Mouse (Mus musculus): ENCODE data around the gene Cntnap2.

The Cntnap2 gene

DNA sequence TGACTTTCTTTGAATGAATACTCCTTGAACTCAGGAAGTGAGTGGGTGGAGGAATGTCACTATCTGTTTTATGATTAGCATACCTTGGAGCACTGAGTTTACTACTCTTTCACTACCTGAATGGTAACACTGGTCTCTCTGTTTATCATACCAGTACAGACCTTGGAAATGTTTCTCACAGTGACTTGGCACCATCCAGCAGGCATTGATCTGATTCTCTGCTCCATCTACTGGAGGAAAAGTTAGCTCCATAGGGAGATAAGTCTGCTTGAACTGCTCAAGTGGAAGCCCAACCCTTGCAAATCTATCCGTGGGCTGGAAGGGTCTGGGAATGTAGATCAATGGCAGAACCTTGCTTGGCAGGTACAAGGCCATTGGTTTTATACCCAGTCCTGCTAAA is 2235.3 kb downstream of the Cntnap2 start:
- DNase-seq (ENCODE audit: low spot score in 2 of 2) = no peak

DNA sequence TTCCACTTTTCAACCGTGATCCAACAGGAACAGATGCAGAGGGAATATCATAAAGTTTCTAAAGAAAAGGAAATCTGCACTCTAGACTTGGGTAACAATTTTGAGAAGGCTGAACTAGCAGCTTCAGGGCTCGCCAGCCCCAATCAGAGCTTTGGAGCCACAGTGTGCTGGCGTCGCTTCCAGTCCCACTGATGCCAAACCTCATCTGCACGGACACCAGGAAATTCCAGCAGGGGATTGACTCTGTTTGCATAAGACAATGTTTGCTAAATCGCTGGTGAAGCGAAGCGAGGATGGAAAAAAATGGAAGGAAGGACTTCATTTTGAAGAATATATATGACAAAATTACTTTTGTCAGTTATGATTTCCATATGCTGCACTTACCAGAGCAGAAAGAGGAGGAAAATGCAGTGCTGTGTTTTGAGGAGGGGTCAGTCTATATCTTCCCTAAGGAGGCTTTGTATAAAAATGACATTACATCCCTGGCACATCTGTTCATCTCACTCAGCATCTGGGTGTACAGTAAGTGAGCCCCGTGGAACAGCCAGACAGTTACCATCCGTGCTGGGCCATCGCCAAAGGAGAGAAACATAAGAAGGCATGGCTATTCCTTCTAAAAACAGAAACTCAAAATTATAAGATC is 2245.8 kb downstream of the Cntnap2 start:
- DNase-seq (ENCODE audit: low spot score in 2 of 2) = no peak

DNA sequence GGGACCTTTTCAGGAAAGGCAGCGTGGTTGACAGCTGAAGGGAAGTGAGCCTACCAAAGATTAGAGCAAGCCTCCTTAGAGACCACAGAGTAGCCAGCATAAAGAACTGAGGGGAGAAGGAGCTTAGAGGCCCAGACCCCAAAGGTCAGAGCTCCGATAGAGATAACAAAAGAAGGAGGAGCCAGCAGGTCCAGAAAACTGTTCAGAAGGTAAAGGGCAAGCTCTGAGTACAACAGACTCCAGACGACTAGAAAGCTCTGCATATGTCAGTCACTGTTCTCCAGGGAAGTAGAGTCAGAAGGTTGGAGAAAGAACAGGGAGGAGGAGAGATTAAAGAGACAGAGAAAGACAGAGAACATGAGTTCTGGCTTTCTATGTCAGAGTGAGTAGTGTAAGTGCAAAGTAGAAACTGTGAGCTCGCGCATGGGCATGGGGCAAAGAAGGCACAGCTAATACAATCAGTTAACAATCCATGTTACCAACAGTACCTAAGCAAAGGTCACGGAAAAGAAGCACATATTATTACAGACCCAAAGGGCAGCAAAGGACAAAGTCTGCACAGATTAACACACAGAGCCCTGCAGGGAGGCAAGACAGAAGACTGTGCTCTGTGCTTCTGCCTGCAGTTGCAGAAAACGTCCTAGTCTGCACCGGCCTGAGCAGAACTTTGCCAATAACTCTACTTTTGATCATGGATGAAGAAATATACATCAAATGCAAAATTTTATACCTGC is 2247.1 kb downstream of the Cntnap2 start:
- DNase-seq (ENCODE audit: low spot score in 2 of 2) = no peak

DNA sequence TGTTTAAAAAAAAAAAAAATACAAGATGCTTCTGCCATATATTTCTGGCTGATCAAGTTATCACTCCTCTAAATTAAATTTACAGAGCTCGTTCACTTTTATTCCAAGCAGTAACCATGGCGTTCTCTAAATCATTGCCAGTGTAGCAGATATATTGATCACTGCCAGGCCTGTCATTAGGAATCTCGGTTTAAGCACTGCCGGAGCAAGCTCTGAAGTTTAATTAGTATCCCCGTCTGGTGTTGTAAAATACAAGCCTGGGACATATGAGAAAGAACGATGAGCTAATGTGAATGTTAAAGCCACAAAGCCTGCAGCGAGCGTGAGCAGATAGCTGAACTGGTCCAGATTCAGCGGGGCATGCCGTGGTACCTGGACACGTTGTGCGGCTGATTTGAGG is 2247.8 kb downstream of the Cntnap2 start:
- no peak for DNase-seq (ENCODE audit: low spot score in 2 of 2)

DNA sequence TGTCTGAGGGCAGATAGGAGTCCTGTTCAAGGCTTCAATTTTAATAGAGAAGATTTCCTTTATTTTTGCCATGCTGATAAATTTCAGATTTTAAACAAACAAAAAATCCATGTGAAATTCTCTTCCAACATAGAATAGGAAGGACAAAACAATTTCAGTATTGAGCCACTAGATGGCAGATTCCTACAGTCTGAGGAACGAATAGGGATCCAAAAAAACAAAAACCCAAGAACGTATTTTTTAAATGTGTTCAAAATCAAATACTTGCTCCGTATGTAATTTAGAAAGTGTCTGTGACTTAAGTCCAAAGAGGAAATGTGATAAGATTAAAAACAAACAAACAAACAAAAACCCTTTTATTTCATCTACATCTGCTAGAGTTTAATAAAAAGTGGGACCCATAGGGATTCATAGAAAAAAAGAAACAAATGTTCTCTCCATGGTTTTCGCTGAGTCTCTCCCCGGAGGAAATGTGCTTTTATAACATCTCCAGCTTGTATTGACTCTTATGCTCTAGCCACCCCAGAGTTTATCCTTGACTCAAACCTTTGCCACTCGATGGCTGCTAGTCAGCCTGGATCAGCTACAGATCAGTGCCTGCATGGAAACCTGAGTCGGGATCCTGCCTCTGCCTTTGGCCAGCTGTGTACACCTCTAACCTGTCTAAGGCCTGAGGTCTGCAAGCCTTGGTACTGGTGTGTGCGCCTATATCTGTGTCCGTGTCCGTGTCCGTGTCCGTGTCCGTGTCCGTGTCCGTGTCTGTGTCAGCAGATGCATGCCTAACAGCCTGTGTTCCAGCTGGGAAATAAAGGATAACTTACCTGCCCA is 2255.6 kb downstream of the Cntnap2 start:
- DNase-seq (ENCODE audit: low spot score in 2 of 2) = peak in 1 of 2 experiments; percentile 14

DNA sequence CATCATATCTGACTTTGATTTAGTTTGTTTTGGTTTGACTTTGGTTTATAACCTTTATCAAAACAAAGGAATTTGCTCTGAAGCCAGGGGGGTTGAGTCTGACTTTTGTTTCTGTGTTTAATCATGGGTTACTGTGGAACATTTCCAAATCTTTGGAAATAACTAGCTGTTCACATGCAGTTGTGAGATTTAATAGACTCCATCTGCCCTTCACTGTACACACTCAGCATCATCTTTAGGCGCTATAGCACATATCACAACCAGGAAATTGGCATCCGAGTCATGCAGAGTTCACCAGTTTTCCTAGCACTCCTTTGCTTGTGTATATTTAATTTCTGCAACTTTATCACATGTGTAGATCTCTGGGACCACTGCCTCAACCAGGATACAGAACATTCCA is 2256.3 kb downstream of the Cntnap2 start:
- no peak for DNase-seq (ENCODE audit: low spot score in 2 of 2)

DNA sequence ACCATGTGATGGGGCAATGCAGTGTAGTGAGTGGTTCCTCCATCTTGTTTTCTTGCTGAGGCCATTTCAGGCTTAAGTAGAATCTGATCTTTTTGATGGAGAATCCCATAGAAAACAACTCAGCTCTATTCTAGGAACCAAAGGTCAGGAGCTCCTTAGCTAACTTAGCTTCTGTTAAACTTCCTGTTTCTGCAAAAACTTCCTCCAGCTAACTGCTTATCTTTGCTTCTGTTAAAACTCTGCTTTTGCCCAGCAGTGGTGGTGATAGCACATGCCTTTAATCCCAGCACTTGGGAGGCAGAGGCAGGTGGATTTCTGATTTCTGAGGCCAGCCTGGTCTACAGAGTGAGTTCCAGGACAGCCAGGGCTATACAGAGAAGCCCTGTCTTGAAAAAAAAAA is 2258.1 kb downstream of the Cntnap2 start:
- DNase-seq (ENCODE audit: low spot score in 2 of 2) = no peak

DNA sequence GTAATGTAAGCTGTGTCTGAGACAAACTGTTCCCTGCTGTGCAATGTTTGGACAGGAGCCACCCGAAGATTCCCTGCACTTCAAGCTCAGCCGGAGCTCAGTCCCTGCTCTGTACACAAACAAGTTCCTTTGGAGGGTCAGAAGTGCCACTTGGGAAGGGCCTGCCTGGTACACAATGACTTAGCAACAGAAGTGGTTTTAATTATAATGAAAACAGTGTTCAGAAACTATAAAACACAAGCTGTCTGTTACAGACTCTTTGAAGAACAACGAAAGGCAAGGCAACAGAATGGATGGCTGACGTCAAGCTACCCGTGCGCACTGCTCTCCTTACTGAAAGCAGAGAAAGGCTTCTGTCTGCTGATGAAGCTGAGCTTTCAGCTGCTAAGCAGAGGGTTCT is 2259.5 kb downstream of the Cntnap2 start:
- DNase-seq (ENCODE audit: low spot score in 2 of 2) = peak; percentile 39 to 57

DNA sequence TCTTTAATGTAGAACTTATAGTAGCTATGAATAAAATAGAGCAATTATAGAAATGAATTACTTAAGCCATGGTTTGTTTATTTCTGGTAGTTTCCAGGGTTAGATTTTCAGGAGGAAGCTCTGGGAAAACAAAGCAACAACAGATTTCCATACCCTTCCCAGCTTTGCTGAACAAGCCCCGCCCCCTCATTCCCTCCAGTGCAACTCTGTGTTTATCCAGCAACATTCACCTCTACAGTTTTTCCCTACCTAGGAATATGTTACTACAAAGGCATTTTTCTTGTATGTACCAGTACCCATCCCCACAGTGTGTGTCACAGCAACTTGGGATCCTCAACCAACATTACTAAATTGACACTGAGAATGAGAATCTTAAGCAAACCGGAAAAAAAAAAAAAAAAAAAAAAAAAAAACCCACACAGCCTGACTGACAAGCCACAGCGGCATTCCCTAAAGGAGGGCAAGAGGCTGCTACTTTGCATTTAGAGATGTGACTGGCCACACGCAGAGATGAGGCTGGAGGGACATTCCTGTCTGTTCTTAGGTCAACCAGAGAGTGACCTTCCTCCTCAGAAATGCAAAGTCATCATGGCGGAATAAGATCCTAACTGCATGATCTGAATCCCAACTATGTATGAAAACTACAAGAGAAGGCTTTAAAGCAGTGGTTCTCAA is 2260.3 kb downstream of the Cntnap2 start:
- no peak for DNase-seq (ENCODE audit: low spot score in 2 of 2)

DNA sequence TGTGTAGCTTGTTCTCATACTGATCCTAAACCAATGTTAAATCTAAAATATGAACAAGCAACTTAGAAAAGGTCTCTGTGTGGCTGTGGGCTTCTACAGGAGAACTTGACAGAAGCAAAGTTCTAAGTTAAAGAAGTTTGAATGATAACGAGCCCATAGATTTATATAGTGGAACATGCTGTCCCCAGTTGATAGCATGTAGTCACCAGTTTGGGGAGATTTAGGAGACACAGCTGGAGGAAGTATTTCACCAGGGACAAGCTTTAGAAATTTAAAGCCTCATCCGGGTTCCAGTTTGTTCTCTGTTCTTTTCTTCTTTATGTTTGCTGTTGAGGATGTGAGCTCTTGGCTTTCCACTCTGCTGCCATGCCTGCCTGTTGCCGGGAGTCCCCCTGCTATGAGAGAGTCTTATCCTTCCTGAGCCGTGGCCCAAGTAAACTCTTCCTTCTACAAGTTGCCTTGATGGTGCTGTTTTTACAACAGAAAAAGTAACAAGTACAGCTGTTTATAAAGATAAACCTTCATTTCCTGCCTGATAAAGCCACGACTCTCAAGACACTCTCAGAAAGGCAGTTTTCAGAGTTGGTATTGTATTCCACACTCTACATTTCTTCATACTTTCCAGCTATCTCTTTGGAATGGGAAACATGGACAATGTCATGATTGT is 2264.1 kb downstream of the Cntnap2 start:
- DNase-seq (ENCODE audit: low spot score in 2 of 2) = no peak

DNA sequence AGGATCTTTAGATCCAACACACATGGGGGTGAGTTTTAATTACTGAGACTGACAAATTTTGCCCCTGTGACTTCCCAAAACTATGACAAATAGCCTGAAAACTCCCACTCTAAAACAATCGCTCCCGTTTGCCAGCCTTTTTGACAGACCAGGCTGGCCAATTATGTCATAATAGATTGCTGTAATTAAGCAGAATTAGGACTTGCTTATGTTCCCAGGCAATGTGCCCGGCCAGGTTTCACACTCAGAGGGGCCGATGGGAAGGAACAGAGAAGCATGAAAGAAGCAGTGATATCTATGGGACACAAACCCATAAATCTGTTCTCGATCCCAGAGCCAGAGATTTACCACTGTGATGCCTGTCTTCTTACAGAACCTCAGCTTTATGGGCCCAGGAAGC is 2264.7 kb downstream of the Cntnap2 start:
- DNase-seq (ENCODE audit: low spot score in 2 of 2) = no peak

DNA sequence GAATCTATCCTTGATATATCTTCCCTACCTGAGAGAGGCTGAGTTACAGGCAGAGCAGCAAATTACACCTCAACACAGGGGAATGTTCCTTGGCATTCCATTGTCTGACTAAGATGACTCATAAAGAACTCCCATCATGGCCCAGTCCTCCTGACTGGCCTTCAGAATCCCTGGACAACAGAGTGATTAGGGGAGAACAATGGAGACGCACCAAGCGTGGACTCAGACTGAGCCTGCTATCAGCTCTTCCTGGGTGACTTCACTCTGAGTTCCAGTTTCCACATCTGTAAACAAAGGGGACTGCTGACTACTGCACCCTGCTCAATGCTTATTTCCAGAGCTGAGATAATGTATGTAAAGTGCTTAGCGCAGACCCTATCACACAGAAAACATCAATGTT is 2269.1 kb downstream of the Cntnap2 start:
- DNase-seq (ENCODE audit: low spot score in 2 of 2) = no peak

DNA sequence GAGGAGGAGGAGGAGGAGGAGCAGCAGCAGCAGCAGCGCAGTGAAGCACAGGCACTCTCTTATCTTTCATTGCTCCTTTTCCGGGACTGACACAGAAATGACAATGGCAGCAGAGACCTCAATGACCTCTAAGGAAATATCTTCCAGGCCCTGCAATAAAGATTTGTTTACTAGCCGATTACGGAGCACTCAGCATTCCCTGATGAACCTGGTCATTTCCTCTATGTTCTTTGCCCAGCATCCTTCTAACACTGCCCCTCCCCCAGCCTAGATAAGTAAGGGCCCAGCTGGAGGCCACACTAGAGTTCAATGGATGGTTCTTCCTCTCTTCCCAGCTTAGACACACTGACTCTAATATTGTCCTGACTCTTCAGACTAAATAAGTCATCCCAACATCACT is 2270.1 kb downstream of the Cntnap2 start:
- no peak for DNase-seq (ENCODE audit: low spot score in 2 of 2)

DNA sequence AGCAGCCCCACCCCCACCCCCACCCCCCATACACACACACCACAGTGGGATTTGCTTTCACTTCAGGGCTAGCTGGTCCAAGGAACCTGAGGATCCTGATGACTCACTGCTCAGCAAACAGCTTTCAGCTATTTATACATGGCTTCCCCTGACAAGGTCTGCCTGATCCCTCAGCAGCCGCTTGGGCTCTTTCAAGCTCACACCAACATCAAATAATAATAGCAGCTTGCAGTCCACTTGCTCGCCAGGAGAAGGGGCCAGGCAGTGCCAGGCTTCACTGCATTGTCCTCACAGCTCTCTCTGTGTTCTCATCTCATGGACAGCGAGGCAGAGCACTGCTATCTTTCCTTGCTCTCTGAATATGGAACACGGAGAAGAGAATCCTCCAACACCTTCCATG is 2273.9 kb downstream of the Cntnap2 start:
- peak; percentile 14 to 27 for DNase-seq (ENCODE audit: low spot score in 2 of 2)

DNA sequence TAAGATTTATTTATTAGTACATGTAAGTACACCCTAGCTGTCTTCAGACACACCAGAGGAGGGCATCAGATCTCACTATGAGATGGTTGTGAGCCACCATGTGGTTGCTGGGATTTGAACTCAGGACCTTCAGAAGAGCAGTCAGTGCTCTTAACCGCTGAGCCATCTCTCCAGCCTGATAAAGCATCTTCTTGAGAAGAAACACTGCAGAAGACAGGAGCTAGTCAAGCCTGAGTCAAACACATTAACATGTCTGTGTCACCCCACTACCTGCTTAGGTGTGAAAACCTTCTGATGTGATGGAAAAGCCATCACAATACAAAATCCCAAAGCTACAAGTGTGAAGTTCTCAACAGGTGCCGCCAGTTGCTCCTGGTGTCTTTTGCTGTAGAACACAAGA is 2275.2 kb downstream of the Cntnap2 start:
- no peak for DNase-seq (ENCODE audit: low spot score in 2 of 2)

DNA sequence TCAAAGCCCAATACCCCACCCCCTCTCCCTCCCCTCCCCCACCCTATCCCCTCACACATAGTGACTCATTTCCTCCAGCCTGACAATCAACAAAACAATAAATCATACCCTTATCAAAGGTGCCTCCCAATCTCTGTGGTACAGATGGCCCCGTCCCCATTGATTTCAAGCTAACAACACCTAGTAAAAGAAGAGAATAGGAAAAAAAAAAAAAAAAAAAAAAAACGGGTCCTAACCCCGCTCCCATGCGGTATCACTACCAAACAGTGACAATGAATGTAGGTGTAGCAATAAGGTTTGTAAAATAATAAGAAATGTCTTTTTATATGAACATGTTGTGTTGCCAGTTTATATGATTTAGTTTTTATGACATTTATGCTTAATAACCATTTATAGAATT is 2278.1 kb downstream of the Cntnap2 start:
- DNase-seq (ENCODE audit: low spot score in 2 of 2) = no peak

DNA sequence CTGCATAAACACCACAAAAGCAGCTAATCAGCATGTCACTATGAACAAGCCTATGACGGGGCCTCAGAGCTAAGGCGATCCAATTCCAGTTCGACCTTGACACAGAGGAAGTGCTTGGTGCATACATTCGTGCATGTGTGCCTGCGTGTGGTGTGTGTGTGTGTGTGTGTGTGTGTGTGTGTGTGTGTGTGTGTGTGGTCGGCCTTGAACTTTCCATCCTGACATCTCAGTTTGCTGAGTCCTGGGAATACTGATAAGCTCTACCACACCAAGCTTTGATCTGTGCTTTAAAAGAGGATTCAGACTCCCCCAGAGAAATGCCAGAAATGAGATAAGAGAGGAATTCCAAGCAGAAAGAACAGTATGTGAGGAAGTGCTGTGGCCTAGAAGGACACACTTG is 2279.0 kb downstream of the Cntnap2 start:
- no peak for DNase-seq (ENCODE audit: low spot score in 2 of 2)

DNA sequence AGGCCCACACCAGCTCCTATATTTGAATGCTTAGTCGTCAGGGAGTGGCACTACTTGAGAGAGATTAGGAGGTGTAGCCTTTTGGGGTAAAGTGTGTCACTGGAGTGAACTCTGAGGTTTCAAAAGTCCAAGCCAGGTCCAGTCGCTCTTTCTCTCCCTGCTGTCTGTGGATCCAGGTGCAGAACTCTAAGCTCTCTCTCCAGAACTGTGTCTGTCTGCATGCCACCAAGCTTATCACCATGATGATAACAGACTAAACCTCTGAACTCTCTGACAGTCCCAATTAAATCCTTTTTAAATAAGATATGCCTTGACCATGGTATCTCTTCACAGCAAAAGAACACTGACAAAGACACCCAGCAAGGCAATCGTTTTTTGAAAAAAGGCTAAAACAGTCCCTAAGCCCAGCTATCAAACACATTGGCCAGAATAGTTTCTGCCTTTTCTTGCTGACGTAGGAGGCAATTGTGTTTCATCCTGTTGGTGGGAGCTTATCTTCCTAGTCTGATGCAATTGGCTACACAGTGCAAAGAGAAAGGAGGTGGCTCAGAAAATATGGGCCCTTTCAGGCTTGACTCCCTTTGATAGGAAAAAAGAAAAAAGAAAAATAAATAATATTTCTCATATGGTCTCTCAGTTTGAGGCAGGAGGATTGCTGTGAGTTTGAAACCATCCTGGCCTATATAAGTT is 2281.8 kb downstream of the Cntnap2 start:
- DNase-seq (ENCODE audit: low spot score in 2 of 2) = no peak

DNA sequence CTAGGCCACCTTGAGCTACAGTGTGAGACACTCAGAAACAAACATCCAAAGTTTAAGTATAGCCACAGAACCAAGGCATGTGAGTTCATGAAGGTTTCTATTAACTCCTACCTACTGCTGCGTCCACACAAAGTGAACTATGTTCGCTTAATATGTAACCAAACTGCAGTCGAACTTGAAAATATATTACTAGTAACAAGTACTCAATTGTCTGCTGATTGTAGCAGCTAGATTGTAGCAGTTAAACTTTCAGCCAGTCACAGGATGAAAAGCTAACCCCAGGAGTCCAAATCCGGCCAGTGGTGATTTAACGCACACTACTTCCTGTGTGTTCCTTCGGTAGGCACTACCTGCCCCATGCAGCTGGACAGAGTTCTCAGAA is 2282.3 kb downstream of the Cntnap2 start:
- no peak for DNase-seq (ENCODE audit: low spot score in 2 of 2)

DNA sequence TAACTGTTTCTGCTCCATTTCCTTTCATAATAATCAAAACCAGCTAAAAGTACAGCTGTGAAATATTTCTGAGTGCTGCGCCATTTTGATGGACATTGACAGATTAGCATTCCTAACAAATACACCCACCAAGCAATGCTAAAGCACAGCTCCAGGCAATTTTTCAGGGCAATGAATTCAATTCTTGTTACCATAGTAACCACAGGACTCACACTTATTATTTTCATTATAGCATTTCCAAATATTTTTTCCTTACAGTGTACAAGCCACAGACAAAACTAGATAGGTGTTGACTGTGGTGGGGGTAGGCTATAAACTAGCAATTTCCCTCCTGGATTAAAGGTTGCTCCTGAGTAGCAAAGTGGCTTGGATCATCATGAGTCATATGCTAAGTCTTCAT is 2284.1 kb downstream of the Cntnap2 start:
- no peak for DNase-seq (ENCODE audit: low spot score in 2 of 2)

DNA sequence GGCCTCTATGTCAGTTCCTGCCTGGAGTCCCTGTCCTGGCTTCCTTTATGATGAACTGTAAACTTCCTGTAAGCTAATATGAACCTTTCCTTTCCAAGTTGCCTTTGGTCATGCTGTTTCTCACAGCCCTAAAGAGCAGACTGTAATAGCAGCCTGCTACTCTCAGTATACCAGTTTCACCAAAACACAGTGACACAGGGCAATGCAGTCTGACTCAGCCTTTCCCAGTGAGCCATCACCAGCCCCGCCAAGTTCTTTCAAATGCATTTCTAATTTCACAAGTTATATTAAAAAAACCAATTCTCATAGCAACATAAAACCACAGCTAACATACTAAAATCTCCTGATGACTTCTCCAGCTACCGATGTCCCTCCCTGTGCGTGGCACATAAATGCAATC is 2285.5 kb downstream of the Cntnap2 start:
- DNase-seq (ENCODE audit: low spot score in 2 of 2) = no peak

All from right cerebral cortex, adult 2 months (tissue).